Mouse (Mus musculus): ENCODE measurements around the gene Fam216a. TPM values are rescaled to one million over a fixed set of nuclear protein-coding genes. Genes with fewer than 3 reads are reported as not detected.

Fam216a gene
- polyA plus RNA-seq, 1 experiment from 2014 or later = 90.5 TPM

DNA sequence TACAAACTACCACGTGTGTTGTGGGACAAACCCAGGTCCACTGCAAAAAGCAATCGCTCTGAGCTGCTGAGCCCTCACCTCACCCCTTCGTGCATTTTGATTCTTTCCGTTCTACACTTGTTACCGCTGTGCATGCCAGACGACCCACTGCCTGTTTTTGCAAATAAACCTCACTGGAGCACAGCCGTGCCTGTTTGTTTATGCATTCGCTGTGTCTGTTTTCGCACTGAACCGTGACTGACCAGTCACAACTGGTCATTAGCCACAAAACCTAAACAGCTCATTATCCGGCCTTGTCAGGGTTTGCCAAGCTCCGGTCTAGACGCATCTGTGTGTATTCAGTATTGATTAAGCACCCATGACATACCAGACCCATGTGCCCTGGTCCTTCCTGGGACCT is 30.0 kb upstream of the Fam216a start:
- WGBS = 89% methylated on average over 13 of the region's 13 CpGs
- no peak overlapping the region for H3K9ac ChIP-seq
- no peak overlapping the region for H3K27ac ChIP-seq
- no peak overlapping the region for H3K4me3 ChIP-seq
- no peaks in the 10 kb centered on the region for H3K9me3 ChIP-seq
- H3K27me3 ChIP-seq = no peaks in the 10 kb centered on the region
- no peaks in the 10 kb centered on the region for H3K4me1 ChIP-seq
- no peak overlapping the region for H3K4me2 ChIP-seq (replicated peaks)
- no peak for ATAC-seq (ENCODE audit: insufficient number of reproducible peaks, insufficient read depth, low FRiP score, low TSS enrichment)
- peaks cover 80% of the 10 kb centered on the region for H3K36me3 ChIP-seq

DNA sequence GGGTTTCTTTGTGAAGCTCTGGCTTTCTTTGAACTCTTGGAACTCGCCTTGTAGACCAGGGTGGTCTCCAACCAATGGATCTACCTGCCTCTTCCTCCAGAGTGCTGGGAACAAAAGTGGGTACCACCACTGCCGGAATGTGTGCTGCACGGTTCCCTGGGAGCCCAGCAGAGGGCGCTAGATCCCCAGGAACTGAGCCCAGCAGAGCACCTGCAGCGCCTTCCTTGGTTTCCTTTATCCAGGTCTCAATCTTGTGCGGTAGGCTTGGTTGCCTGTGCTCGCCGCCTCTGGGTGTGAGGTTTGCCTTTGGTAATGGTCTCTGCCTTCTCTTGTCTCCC is 29.1 kb upstream of the Fam216a start:
- H3K27ac ChIP-seq = no peak overlapping the region
- no peak overlapping the region for H3K9ac ChIP-seq
- H3K4me3 ChIP-seq = no peak overlapping the region
- 22% methylated on average over 8 of the region's 8 CpGs for WGBS
- no peak for ATAC-seq (ENCODE audit: insufficient number of reproducible peaks, insufficient read depth, low FRiP score, low TSS enrichment)
- H3K9me3 ChIP-seq = no peaks in the 10 kb centered on the region
- H3K4me2 ChIP-seq (replicated peaks) = no peak overlapping the region
- H3K36me3 ChIP-seq = peaks cover 77% of the 10 kb centered on the region
- H3K27me3 ChIP-seq = no peaks in the 10 kb centered on the region
- H3K4me1 ChIP-seq = no peaks in the 10 kb centered on the region

DNA sequence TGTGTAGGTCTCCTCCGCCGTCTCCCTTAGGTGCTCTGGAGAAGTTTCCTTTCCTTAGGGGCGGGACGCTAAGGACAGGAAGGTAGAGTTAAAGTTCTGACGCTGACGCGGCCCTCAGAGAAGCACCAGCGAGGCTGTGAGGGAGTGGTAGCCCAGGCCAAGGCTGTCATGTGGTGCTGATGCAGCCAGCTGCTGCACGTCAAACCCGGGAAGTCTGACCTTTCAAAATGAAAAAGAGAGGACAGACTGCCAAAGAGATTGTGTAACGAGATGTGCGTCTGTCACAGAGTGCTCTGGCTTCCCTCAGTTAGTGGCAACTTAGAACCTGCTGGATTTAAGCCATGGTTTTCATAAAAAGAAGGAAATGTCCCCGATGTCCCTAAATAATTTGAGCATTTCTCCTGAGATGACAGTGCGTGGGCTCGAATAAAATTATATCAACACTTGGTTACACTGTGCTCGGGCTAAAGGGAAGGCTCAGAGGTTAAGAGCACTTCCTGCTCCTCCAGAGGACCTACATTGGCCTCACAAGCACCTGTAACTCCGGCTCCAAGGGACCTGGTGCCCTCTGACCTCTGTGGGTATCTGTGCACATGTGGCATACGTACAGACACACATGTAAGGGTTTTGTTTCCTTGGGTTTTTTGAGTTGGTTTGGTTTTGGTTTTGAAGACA is 28.6 kb upstream of the Fam216a start:
- Histone ChIP-seq H3K27ac (no peak overlapping the region), H3K27me3 (no peaks in the 10 kb centered on the region), H3K36me3 (peaks cover 72% of the 10 kb centered on the region), H3K4me3 (no peak overlapping the region), H3K4me1 (no peaks in the 10 kb centered on the region), H3K9ac (no peak overlapping the region), H3K4me2 (replicated peaks) (no peak overlapping the region), H3K9me3 (no peaks in the 10 kb centered on the region)
- ATAC-seq (ENCODE audit: insufficient number of reproducible peaks, insufficient read depth, low FRiP score, low TSS enrichment) = no peak
- WGBS = 82% methylated on average over 18 of the region's 18 CpGs

DNA sequence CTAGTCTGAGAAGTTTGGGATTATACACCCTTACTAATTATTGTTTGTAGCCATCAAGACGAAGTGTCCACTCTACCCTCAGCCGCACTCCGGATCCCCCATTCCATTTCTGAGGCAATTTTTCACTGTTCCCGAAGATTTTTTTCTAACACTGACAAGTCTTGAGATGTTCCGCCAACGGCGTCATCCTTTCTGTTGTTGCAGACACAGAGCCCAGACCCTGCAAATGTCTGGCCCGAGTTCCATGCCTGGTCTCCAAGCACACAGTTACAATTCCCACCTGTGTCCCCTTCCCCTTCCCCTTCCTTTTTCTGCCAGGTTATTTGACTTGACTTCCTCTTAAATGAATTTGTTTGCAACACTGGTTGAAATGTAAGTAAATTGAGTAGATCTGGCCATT is 27.7 kb upstream of the Fam216a start:
- Histone ChIP-seq H3K4me2 (replicated peaks) (no peak overlapping the region), H3K4me3 (no peak overlapping the region), H3K9me3 (no peaks in the 10 kb centered on the region), H3K36me3 (peaks cover 69% of the 10 kb centered on the region), H3K4me1 (no peaks in the 10 kb centered on the region), H3K9ac (no peak overlapping the region), H3K27ac (no peak overlapping the region), H3K27me3 (no peaks in the 10 kb centered on the region)
- WGBS = 95% methylated on average over 8 of the region's 8 CpGs
- ATAC-seq (ENCODE audit: insufficient number of reproducible peaks, insufficient read depth, low FRiP score, low TSS enrichment) = no peak

DNA sequence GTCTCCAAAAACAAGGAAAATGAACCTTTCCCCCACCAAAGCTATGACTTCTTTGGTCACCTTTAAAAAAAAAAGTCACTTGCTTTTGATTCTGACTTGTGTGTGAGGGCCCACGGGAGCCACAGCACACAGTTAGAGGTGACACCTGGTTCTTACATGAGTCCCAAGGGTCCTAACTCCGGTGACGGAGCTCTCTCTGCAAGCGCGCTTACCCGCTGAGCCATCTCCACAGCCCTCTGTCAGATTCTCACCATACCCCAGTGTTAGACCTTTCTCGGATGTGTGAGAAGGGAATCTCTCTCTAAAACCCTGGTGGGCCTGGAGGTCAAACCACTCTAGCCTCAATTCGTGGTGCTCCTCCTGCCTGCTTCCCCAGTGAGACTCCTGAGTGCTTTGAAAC is 25.3 kb upstream of the Fam216a start:
- Histone ChIP-seq H3K9me3 (no peaks in the 10 kb centered on the region), H3K27me3 (no peaks in the 10 kb centered on the region), H3K4me3 (no peak overlapping the region), H3K27ac (no peak overlapping the region), H3K4me1 (peaks cover 9% of the 10 kb centered on the region), H3K4me2 (replicated peaks) (no peak overlapping the region), H3K36me3 (peaks cover 48% of the 10 kb centered on the region), H3K9ac (no peak overlapping the region)
- ATAC-seq (ENCODE audit: insufficient number of reproducible peaks, insufficient read depth, low FRiP score, low TSS enrichment) = no peak
- WGBS = 90% methylated on average over 8 of the region's 8 CpGs

- ATAC-seq (ENCODE audit: insufficient number of reproducible peaks, insufficient read depth, low FRiP score, low TSS enrichment) = no peak
- Histone ChIP-seq H3K4me1 (peaks cover 11% of the 10 kb centered on the region), H3K4me2 (replicated peaks) (no peak overlapping the region), H3K9me3 (no peaks in the 10 kb centered on the region), H3K4me3 (no peak overlapping the region), H3K27me3 (no peaks in the 10 kb centered on the region), H3K27ac (no peak overlapping the region), H3K9ac (no peak overlapping the region), H3K36me3 (peaks cover 41% of the 10 kb centered on the region)
- WGBS = 91% methylated on average over 10 of the region's 10 CpGs
These were observed 24.6 kb upstream of the Fam216a start for GRCm38 (mm10) chr5:122396791-122397190.

DNA sequence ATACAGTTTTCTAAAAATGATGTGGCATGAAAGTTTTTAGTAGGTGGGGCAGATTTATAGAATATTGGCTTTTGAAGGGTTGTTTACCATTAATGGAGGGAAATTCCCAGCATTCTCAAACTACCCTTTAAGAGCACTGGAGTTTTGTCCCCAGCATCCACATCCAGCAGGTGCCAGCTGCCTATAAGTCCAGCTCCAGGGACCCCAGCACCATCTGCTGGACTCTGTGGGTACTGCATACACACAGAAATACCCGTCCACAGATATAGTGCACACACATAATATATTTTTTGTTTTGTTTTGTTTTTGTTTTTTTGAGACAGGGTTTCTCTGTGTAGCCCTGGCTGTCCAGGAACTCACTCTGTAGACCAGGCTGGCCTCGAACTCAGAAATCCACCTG is 21.7 kb upstream of the Fam216a start:
- Histone ChIP-seq H3K36me3 (peaks cover 22% of the 10 kb centered on the region), H3K4me1 (peaks cover 11% of the 10 kb centered on the region), H3K27ac (no peak overlapping the region), H3K4me2 (replicated peaks) (no peak overlapping the region), H3K27me3 (no peaks in the 10 kb centered on the region), H3K4me3 (no peak overlapping the region), H3K9ac (no peak overlapping the region), H3K9me3 (no peaks in the 10 kb centered on the region)
- WGBS = 50% methylated on average over 2 of the region's 2 CpGs
- ATAC-seq (ENCODE audit: insufficient number of reproducible peaks, insufficient read depth, low FRiP score, low TSS enrichment) = no peak

GRCm38 (mm10) chr5:122392227-122393004 is 20.3 kb upstream of the Fam216a start:
- no peaks in the 10 kb centered on the region for H3K9me3 ChIP-seq
- peaks cover 15% of the 10 kb centered on the region for H3K36me3 ChIP-seq
- H3K27ac ChIP-seq = no peak overlapping the region
- no peaks in the 10 kb centered on the region for H3K27me3 ChIP-seq
- H3K4me3 ChIP-seq = peak overlapping the region; percentile 82
- peak overlapping the region; percentile 76 for H3K9ac ChIP-seq
- 19% methylated on average over 19 of the region's 19 CpGs for WGBS
- peak overlapping the region; percentile 91 for H3K4me2 ChIP-seq (replicated peaks)
- ATAC-seq (ENCODE audit: insufficient number of reproducible peaks, insufficient read depth, low FRiP score, low TSS enrichment) = no peak
- peaks cover 11% of the 10 kb centered on the region for H3K4me1 ChIP-seq

- 0 out of 2 replicates have a peak, but pooled peaks have one; percentile 70 for ATAC-seq (ENCODE audit: insufficient number of reproducible peaks, insufficient read depth, low FRiP score, low TSS enrichment)
- Histone ChIP-seq H3K4me1 (peaks cover 11% of the 10 kb centered on the region), H3K4me3 (peak within 1 kb of the TSS; percentile 82), H3K9me3 (no peaks in the 10 kb centered on the region), H3K27ac (0 out of 2 replicates have a peak within 1 kb of the TSS, but pooled peaks have one; percentile 36), H3K9ac (peak within 1 kb of the TSS; percentile 76), H3K36me3 (peaks cover 10% of the 10 kb centered on the region; the same call in 1 of the 2 replicates), H3K4me2 (replicated peaks) (peak within 1 kb of the TSS; percentile 91), H3K27me3 (no peaks in the 10 kb centered on the region)
- WGBS = 0% methylated on average over 37 of the region's 39 CpGs
These were observed 19.6 kb upstream of the Fam216a start, which contains the start of gene Arpc3 for GRCm38 (mm10) chr5:122391786-122392180. Gene Arpc3 (plus strand): TSS chr5:122391878.

GRCm38 (mm10) chr5:122391178-122391785 is 19.1 kb upstream of the Fam216a start:
- WGBS = 49% methylated on average over 16 of the region's 16 CpGs
- peaks cover 6% of the 10 kb centered on the region; the same call in 1 of the 2 replicates for H3K36me3 ChIP-seq
- peak overlapping the region; percentile 91; the same call in 1 of the 2 replicates for H3K4me2 ChIP-seq (replicated peaks)
- ATAC-seq (ENCODE audit: insufficient number of reproducible peaks, insufficient read depth, low FRiP score, low TSS enrichment) = no peak
- no peaks in the 10 kb centered on the region for H3K27me3 ChIP-seq
- H3K4me3 ChIP-seq = peak overlapping the region; percentile 82
- H3K4me1 ChIP-seq = peaks cover 11% of the 10 kb centered on the region
- H3K9ac ChIP-seq = no peak overlapping the region
- no peaks in the 10 kb centered on the region for H3K9me3 ChIP-seq
- no peak overlapping the region for H3K27ac ChIP-seq

- no peak overlapping the region for H3K27ac ChIP-seq
- H3K27me3 ChIP-seq = no peaks in the 10 kb centered on the region
- peaks cover 11% of the 10 kb centered on the region for H3K4me1 ChIP-seq
- no peak overlapping the region for H3K4me2 ChIP-seq (replicated peaks)
- ATAC-seq (ENCODE audit: insufficient number of reproducible peaks, insufficient read depth, low FRiP score, low TSS enrichment) = no peak; the same call in 1 of the 2 replicates
- no peaks in the 10 kb centered on the region for H3K9me3 ChIP-seq
- H3K36me3 ChIP-seq = peaks cover 6% of the 10 kb centered on the region; the same call in 1 of the 2 replicates
- no peak overlapping the region for H3K4me3 ChIP-seq
- H3K9ac ChIP-seq = no peak overlapping the region
These were observed 18.5 kb upstream of the Fam216a start for GRCm38 (mm10) chr5:122390671-122391070.

DNA sequence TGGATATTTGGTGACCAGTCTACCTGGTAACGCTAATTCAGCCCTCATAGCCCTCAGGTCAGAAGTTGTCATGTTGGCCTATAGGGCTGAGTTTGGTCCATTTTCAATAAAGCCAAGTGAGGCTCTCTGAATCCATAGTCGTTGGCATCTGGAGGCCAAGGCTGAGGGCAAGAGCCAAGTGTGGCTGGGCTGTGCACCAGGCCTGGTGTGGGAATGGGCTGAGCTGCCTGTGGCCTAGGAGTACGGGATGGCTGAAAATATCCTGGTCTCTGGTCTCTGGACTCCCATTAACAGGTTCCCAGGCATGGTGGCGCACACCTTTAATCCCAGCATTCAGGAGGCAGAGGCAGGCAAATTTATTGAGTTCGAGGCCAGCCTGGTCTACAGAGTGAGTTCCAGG is 17.8 kb upstream of the Fam216a start:
- Histone ChIP-seq H3K27ac (no peak overlapping the region), H3K4me2 (replicated peaks) (no peak overlapping the region), H3K27me3 (no peaks in the 10 kb centered on the region), H3K4me1 (peaks cover 11% of the 10 kb centered on the region), H3K4me3 (no peak overlapping the region), H3K36me3 (0 out of 2 replicates have a peak, but pooled peaks cover 3% of the 10 kb centered on the region), H3K9me3 (no peaks in the 10 kb centered on the region), H3K9ac (no peak overlapping the region)
- WGBS = 90% methylated on average over 5 of the region's 5 CpGs
- ATAC-seq (ENCODE audit: insufficient number of reproducible peaks, insufficient read depth, low FRiP score, low TSS enrichment) = no peak

Data from embryonic facial prominence, embryonic 12.5 days (tissue).